Mouse (Mus musculus): ENCODE results near the gene Olfr330.
"Not testable (repeated sequence)": the region's sequence is repeated elsewhere in the genome, so short reads cannot be mapped to it uniquely, and the experiment has no call there.

The Olfr330 gene

DNA sequence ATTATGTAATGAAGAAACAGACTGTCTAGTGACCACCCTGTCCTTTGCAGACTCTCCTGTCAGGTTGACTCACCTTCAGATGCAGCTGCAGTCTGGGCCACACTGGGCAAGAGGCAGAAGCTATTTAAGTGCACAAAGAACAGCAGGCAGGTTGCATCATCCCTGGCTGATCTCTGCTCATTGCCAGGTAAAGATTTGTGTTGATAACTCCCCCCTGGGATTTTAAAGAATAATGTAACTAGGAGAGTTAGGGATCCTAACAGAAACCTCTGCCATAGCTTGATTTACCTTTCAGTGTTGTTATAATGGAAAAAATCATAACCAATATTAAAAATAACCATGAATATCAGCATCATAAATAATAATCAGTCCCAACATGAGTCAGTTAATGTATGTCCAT lies at the start of gene Olfr330:
Olfr330 (minus strand) TSS at position 101 of the 400 bp plus-strand sequence.
- not testable (repeated sequence) for DNase-seq (ENCODE audit: low spot score in 2 of 2)

DNA sequence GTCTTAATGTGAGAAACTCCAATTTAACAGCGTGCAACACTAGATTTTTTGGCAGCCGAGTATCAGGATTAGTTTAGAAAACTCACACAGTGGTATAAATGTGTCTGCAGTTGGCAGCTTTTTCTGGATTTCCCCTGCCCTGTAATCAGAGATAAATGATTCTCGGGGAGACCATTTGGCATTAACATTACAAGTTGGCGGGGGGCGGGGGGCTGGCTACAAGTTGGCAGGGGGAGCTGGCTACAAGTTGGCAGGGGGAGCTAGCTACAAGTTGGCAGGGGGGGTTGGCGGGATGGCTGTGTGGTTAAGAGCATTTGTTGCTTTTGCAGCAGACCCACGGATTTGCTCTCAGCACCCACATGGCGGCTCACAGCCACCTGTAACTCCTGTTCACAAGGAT lies 44.0 kb upstream of the Olfr330 start:
- peak in 1 of 2 experiments; percentile 4 for DNase-seq (ENCODE audit: low spot score in 2 of 2)

DNA sequence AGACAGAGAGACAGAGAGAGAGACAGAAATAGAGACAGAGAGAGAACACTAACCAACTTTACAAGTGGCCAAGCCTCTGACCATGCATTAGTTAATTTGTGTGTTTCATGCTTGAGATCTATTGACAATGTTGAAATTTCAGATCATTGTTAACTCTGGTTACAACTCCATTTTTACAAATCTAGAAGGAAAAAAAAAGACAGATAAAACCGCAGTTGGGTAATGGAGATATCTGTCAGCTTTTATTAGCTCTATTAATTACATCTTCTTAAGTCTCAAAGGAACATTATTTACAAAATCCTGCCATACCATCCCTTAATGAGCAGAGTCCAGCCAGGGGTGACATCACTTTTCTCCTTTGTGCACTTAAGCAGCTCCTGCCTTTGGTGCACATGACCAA lies 42.8 kb upstream of the Olfr330 start, which contains the start of gene Olfr325:
Olfr325 (plus strand) TSS at position 301 of the 400 bp plus-strand sequence.
- no peak for DNase-seq (ENCODE audit: low spot score in 2 of 2)

DNA sequence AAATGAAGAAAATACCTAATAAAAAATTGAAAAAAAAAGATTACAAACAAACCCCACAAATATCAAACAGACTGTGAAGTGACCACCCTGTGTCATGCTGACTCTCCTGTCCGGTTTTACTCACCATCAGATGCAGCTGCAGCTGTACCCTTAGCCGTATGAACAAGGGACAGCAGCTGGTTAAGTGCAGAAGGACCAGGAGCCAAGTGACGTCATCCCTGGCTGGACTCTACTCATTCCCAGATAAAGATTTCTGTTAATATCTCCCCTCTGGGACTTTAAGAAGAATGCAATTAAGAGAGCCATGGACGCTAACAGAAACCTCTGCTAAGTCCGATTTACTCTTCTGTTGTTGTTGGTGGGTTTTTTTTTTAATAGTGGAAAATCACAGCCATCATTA lies 35.8 kb upstream of the Olfr330 start, which contains the start of gene Olfr224:
Olfr224 (minus strand) TSS at position 149 of the 400 bp plus-strand sequence.
- no peak for DNase-seq (ENCODE audit: low spot score in 2 of 2)

DNA sequence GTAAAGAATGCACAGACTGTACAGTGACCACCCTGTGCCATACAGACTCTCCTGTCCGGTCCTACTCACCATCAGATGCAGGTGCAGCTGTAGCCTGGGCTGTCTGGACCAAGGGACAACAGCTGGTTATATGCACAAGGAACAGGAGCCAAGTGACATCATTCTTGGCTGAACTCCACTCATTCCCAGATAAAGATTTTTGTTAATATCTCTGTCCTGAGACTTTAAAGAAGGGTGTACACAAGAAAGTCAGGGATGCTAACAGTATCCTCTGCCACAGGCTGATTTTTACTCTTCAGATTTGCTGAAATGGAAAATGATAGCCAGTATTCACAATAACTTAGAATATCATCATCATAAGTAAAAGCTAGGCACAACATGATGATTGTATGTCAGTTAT lies 20.9 kb upstream of the Olfr330 start, which contains the start of gene Olfr328:
Olfr328 (minus strand) TSS at position 101 of the 400 bp plus-strand sequence.
- DNase-seq (ENCODE audit: low spot score in 2 of 2) = no peak

DNA sequence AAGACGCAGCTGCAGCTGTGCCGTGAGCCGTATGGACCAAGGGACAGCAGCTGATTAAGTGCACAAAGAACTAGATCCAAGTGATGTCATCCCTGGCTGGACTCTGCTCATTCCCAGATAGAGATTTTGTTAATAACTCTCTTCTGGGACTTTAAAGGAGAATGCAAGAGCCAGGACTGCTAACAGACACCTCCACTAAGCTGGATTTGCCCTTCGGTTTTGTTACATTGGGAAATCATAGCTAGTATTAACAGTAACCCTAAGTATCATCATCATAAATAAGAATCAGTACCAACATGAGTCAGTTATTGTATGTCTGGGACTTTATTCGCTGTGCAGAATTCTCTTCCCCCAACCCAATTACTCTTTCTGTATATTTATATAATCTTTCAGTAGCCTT lies 11.7 kb upstream of the Olfr330 start, which contains the start of gene Olfr329-ps:
Olfr329-ps (minus strand) TSS at position 101 of the 400 bp plus-strand sequence.
- DNase-seq (ENCODE audit: low spot score in 2 of 2) = no peak

DNA sequence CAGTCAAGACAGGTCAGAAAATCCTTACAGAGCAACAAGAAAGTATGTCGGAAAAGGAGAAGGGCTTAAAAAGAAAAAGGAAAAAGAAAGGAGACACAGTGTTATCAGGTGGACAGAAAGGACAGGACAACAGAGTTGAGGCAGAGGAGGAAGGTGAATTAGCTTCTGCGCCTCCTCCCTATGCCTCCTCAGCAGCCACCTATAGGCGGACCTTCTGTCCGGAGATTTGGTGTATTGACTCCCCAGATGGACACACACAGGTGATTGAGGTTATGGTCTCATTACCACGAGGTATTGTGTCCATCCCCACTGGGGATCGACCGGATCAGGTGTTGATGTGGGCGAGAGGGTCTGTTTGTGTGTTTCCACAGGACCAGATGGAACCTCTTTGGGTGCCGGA lies 14.9 kb downstream of the Olfr330 start:
- DNase-seq (ENCODE audit: low spot score in 2 of 2) = peak; percentile 2 to 5

DNA sequence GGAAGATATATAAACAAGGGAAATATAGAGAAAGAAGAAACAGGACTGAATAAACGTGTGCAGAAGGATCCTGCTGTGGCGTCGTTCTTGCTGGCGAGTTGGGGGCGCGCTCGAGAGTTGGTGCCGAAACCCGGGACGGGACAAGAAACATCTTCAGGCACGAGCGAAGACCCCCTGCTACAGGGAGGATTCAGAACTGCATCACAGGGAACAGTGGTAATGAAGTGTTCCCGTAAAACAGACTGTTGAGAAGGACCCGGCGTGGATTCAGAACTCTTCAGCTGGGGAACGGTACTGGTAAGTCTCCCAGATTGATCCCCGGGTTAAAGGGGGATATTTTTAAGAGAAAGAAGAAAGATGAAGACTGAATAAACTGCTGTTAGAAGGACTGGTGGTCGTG lies 15.7 kb downstream of the Olfr330 start:
- peak; percentile 66 to 69 for DNase-seq (ENCODE audit: low spot score in 2 of 2)

DNA sequence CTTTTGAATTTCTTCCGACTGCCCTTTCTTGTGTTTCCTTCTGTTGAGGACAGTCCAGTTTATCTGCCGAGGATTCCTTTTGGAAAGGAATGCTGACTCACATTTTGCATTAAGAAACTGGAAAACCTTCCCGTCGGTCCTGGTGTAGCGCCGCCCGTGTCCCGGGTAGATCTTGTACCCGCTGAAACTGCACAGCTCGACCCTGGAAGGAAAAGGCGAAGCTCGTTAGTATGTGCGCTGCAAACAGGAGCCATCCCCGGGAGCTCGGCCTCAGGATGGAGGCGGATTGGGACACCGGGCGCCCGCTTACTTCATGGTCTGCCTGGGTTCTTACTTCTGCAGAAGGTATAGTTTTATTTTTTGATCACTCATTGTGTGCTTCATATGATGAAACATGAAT lies 25.6 kb downstream of the Olfr330 start:
- DNase-seq (ENCODE audit: low spot score in 2 of 2) = not testable (repeated sequence)

DNA sequence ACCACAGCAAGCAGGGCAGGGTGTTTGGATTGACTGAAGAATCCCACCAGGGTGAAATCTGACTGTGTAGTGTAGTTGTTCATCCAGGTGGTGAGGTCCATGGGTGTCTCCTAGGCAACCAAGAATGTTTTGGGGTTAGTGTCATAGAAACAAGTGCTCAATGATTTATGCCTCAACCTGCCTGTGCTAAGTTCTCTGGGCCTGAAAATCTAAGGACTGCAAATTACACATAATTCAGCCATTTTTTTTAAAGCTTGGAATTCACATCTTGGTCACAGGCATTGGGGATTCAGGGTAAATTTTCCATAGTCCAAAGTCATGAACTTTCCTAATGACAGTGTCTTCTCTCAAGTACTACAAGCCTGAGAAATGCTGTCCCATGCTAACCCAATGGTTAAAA lies 32.2 kb downstream of the Olfr330 start, which contains the start of gene Olfr331:
Olfr331 (minus strand) TSS at position 101 of the 400 bp plus-strand sequence.
- not testable (repeated sequence) for DNase-seq (ENCODE audit: low spot score in 2 of 2)

DNA sequence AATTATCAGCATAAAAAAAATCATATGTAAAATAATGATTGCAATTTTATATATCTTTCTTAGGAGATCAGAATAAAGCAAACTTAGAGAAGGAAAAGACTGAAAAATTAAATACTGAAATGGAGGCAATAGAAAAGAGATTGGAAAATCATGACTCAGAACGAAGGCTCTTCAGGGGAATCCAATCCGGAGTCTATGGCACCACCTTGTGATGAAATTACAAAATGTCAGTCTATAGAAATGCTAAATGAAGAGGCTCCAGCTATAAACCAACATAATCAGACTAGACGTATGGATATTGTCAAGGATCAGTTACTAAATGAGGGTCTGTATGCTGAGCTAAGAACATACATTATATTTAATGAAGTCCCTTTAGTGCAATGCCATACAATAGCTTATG lies 35.3 kb downstream of the Olfr330 start:
- DNase-seq (ENCODE audit: low spot score in 2 of 2) = no peak

DNA sequence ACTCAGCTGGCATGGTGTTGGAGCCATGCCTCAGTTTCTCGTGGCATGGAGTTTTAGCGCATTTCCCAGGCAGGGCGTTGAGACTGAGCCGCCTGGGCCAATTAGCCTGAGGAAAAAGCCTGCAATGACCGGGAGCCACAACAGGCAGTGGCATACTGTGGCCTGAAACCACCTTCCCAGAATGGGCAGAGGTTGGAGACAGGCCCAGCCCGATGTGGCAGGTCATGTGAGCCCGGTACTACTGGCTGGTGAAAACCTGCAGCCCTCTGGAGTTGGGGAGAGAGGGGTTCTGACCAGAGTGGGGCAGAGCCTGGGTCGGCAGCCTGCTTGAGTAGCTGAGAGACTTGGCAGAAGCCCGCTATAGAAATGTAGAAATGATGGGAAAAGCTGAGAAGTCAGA lies 35.9 kb downstream of the Olfr330 start:
- DNase-seq (ENCODE audit: low spot score in 2 of 2) = no peak

DNA sequence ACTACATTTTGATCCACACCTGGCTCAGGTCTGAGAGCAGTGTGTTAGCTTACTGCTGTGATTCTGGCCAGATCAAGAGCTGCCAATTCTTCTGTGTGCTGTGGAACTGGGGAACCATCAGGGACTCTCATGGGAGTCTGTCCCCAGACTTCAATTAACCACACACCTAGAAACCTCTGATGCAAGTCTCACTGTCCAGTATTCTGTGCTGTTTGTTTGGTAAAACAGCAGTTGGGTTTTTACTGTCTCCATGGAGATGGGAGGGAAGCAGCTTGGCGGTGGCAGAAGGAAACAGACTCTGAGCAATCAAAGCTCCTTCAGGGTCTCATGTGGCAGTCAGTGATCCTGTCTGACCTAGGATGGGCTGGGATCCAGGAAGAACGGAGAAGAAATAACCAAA lies 42.2 kb downstream of the Olfr330 start, which contains the start of gene Olfr332:
Olfr332 (minus strand) TSS at position 101 of the 400 bp plus-strand sequence.
- no peak for DNase-seq (ENCODE audit: low spot score in 2 of 2)
